Mouse (Mus musculus): ENCODE measurements around the gene Ltbr. TPM values are rescaled to one million over a fixed set of nuclear protein-coding genes. Genes with fewer than 3 reads are reported as not detected.
"Not testable (repeated sequence)": the region's sequence is repeated elsewhere in the genome, so short reads cannot be mapped to it uniquely, and the experiment has no call there.

Ltbr gene
- total and polyA plus RNA-seq, 3 experiments = 47.6 to 64.2 TPM; not detected in 1

GRCm38 (mm10) chr6:125266600-125266999 lies 47.1 kb downstream of the Ltbr start:
- H3K9ac ChIP-seq (ENCODE audit: control insufficient read depth, low read depth, low read length, poor library complexity, severe bottlenecking); H3K9me3 ChIP-seq (replicated peaks; ENCODE audit: insufficient read depth, low read length); DNase-seq (ENCODE audit: low read depth, low spot score); H3K79me2 ChIP-seq (ENCODE audit: control insufficient read depth, insufficient read depth, low read length, poor library complexity); H3K4me3 ChIP-seq (ENCODE audit: control insufficient read depth in 1 of 2, insufficient read depth in 1 of 2, low read depth in 2 of 2, low read length in 2 of 2); H3K27me3 ChIP-seq (ENCODE audit: control insufficient read depth in 1 of 2, insufficient read depth in 2 of 2, low read length in 2 of 2); H3K27ac ChIP-seq (ENCODE audit: control insufficient read depth, low read depth, low read length): not testable (repeated sequence)
- peak in 1 of 3 experiments; percentile 13; a peak in 1 of 6 replicates for TF ChIP-seq CTCF (IDR thresholded peaks at IDR 0.05 in 2 of 3, conservative IDR thresholded peaks at IDR 0.05 in 1 of 3; ENCODE audit: control insufficient read depth in 1 of 3, insufficient read depth in 1 of 3, low read depth in 2 of 3, low read length in 3 of 3, poor library complexity in 1 of 3, severe bottlenecking in 1 of 3)
- Histone ChIP-seq H3K36me3 (ENCODE audit: control insufficient read depth in 1 of 2, insufficient read depth in 2 of 2, low read length in 2 of 2) (peaks cover 0 to 13% of the 10 kb centered on the region in 2 experiments; a peak in 2 of 4 replicates), H3K4me1 (ENCODE audit: control insufficient read depth in 1 of 2, insufficient read depth in 2 of 2, low read length in 2 of 2) (peaks cover 0 to 10% of the 10 kb centered on the region in 2 experiments; a peak in 3 of 4 replicates)

GRCm38 (mm10) chr6:125266091-125266490 lies 47.6 kb downstream of the Ltbr start:
- Histone ChIP-seq H3K79me2 (ENCODE audit: control insufficient read depth, insufficient read depth, low read length, poor library complexity) (no peaks in the 10 kb centered on the region), H3K27me3 (ENCODE audit: control insufficient read depth in 1 of 2, insufficient read depth in 2 of 2, low read length in 2 of 2) (peaks cover 4 to 7% of the 10 kb centered on the region in 2 experiments), H3K4me3 (ENCODE audit: control insufficient read depth in 1 of 2, insufficient read depth in 1 of 2, low read depth in 2 of 2, low read length in 2 of 2) (no peak overlapping the region), H3K9me3 (replicated peaks; ENCODE audit: insufficient read depth, low read length) (no peaks in the 10 kb centered on the region), H3K27ac (ENCODE audit: control insufficient read depth, low read depth, low read length) (no peak overlapping the region), H3K4me1 (ENCODE audit: control insufficient read depth in 1 of 2, insufficient read depth in 2 of 2, low read length in 2 of 2) (peaks cover 0 to 10% of the 10 kb centered on the region in 2 experiments; a peak in 3 of 4 replicates), H3K36me3 (ENCODE audit: control insufficient read depth in 1 of 2, insufficient read depth in 2 of 2, low read length in 2 of 2) (peaks cover 0 to 11% of the 10 kb centered on the region in 2 experiments; a peak in 2 of 4 replicates), H3K9ac (ENCODE audit: control insufficient read depth, low read depth, low read length, poor library complexity, severe bottlenecking) (no peak overlapping the region)
- DNase-seq (ENCODE audit: low read depth, low spot score) = no peak
- TF ChIP-seq GATA1 (IDR thresholded peaks at IDR 0.05; ENCODE audit: low read depth, low read length) = no peak
- TF ChIP-seq GABPA (IDR thresholded peaks at IDR 0.05; ENCODE audit: low read depth, low read length) = no peak
- no peak for TF ChIP-seq TCF12 (IDR thresholded peaks at IDR 0.05; ENCODE audit: low read depth, low read length)
- TF ChIP-seq EP300 (IDR thresholded peaks at IDR 0.05; ENCODE audit: low read depth in 1 of 2, low read length in 2 of 2) = no peak
- TF ChIP-seq ETS1 (IDR thresholded peaks at IDR 0.05; ENCODE audit: low read depth, low read length) = no peak

- no peak for TF ChIP-seq BHLHE40 (IDR thresholded peaks at IDR 0.05; ENCODE audit: borderline replicate concordance, low read depth, low read length)
- TF ChIP-seq E2F4 (IDR thresholded peaks at IDR 0.05; ENCODE audit: borderline replicate concordance, low read depth, low read length) = no peak
- TF ChIP-seq SMC3 (IDR thresholded peaks at IDR 0.05; ENCODE audit: low read depth, low read length) = no peak
- H3K4me3 ChIP-seq (ENCODE audit: control insufficient read depth in 1 of 2, insufficient read depth in 1 of 2, low read depth in 2 of 2, low read length in 2 of 2) = no peak overlapping the region
- peaks cover 4 to 7% of the 10 kb centered on the region in 2 experiments for H3K27me3 ChIP-seq (ENCODE audit: control insufficient read depth in 1 of 2, insufficient read depth in 2 of 2, low read length in 2 of 2)
- peaks cover 0 to 3% of the 10 kb centered on the region in 2 experiments; a peak in 2 of 4 replicates for H3K4me1 ChIP-seq (ENCODE audit: control insufficient read depth in 1 of 2, insufficient read depth in 2 of 2, low read length in 2 of 2)
- H3K36me3 ChIP-seq (ENCODE audit: control insufficient read depth in 1 of 2, insufficient read depth in 2 of 2, low read length in 2 of 2) = peaks cover 0 to 4% of the 10 kb centered on the region in 2 experiments; a peak in 1 of 4 replicates
- no peaks in the 10 kb centered on the region for H3K79me2 ChIP-seq (ENCODE audit: control insufficient read depth, insufficient read depth, low read length, poor library complexity)
- H3K9ac ChIP-seq (ENCODE audit: control insufficient read depth, low read depth, low read length, poor library complexity, severe bottlenecking) = no peak overlapping the region
- H3K27ac ChIP-seq (ENCODE audit: control insufficient read depth, low read depth, low read length) = no peak overlapping the region
- H3K9me3 ChIP-seq (replicated peaks; ENCODE audit: insufficient read depth, low read length) = no peaks in the 10 kb centered on the region
- peak; percentile 28 for DNase-seq (ENCODE audit: low read depth, low spot score)
These were observed 48.4 kb downstream of the Ltbr start for GRCm38 (mm10) chr6:125265239-125265638.
